Mouse (Mus musculus) hindlimb bud, embryonic 11.5 days (tissue): Measurements from ENCODE around the gene Dner.

Experiments
- DNase-seq: peaks from one replicate; pipeline ENCODE4 v3.0.0-alpha.2; 2012; ENCODE audit warnings: low read depth, low spot score; ENCODE audit errors: extremely low spot score

The Dner gene

DNA sequence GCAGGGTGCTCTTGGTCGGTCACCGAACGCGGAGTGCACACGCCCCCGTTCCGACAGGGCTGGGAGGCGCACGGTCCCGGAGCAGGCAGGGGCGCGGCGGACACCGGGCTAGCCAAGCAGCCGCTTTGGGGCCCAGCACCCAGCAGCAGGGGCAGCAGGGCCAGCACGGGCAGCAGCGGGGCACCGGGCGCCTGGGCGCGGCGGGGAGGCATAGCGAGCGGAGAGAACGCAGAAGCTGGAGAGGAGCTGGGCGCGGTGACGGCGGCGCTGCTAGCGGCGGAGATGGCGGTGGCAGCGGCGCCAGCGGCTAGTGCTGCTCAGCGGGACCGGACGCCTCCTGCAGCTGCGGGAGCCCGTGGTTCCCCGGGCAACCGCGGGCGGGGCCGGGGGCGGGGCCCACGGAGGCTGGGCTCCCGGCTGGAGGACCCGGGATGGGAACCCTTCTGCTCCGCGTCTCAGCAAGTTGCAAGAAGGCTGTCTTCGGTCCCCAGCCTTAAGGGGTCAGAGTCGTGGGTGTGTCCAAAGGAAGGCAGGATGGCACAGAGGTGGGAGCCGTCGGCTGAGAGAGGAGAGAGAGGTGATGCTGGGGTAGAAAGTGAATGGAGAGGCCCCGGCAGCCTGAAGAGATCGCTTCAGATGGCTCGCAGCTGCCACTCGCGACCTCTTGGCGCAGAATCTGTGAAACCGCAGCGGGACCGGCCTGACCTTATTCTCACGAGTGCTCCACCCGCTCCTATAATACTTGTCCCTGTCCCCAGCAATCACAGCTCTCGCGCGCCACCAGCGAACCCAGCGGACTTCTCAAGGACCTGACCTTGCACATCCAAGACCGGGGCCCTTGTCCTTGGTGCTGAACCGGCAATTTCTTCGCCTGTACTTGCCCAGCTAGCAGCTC, at the start of gene Dner:
Dner (minus strand) TSS at position 705 of the 895 bp plus-strand sequence.
- DNase-seq, result peak; percentile 69

- no peak for DNase-seq
Measured at GRCm38 (mm10) chr1:84742156-84742555, 46.1 kb upstream of the Dner start.

- DNase-seq, result no peak
Measured at GRCm38 (mm10) chr1:84740080-84740479, 44.1 kb upstream of the Dner start.

DNA sequence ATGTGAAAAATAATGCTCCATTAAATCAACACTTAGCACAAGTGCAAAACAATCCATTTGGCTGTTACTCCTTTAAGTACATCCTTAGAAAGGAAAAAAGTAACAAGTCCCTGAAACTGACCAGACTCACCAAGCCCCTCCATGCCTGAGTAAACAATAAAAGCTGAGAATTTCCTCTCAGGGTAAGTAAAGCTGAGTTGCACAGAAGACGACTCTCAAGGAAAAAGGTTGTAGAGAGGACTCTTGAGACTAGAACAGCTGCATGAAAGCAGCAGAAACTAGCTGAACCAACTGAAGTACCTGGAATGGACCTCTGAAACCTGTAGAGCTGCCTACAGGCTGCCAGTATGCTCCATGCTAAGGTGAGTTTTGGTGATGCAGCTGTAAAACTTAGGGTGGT, 41.1 kb upstream of the Dner start:
- no peak for DNase-seq

DNA sequence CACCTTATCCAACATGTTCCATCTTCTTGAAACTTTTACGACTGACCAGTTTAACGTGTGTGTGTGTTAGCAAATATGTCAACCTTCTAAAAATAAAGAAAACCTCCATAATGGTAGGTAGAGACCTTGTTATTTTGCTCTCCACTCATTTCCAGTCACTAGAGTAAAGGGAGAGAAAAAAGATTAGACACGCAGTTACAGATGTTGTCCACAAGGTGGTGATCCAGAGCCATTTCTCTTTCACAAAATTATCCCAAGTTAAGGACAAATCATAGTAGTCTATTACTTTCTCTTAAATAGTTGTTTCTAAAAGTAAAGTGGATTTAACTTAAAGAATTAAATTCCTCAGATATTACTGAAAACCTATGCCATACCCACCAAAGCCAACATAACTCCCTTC, 37.8 kb upstream of the Dner start:
- DNase-seq, result peak; percentile 12

- DNase-seq, result no peak
Measured at GRCm38 (mm10) chr1:84731763-84732162, 35.7 kb upstream of the Dner start.

GRCm38 (mm10) chr1:84722841-84723240, 26.8 kb upstream of the Dner start:
- DNase-seq, result no peak

GRCm38 (mm10) chr1:84722371-84722770, 26.4 kb upstream of the Dner start:
- DNase-seq, result no peak

GRCm38 (mm10) chr1:84721942-84722341, 25.9 kb upstream of the Dner start:
- DNase-seq, result no peak

DNA sequence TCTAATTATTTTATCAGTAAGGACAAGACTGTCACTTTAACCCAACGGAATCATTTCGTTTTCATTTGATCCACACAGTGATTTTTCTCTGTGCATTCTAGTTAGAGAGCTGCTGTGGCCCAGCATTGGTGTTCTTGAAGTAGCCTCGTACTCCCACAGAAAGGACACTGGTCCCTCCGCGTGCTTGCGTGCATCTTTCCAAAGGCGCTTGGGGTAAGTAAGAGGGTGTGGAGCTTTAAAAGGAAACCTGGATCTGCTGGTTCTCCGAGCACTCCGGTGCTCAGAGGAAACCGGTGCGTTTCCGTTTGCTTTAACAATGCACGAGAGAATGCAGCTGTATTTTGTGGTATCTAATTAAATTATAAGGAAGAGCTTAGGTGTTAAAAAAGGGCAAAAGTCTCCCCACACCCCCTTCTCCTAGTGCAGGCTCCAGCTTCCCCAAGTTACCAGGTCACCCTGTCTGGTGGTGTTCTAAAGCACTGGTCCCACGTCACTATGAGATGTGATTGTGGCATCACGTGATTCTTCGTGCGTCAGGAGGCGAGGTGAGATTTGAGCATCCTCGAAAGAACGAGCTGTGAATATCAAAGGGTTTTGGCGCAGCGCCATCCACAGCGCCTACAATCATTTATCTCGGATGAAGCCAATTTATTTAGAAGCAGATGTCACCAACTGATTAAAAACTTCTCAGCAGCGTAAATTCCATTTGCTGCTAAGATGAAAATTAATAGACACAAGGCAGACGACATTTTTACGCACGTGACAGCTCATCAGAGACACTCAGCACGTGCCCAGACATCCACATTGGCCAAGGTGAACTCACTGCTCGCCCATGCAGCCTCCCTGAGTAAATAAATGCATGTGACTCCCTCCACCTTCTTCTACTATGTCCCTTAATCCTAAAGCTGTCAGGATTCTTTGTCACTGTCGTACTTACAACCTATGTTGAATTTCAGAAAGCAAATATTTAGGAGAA, 14.1 kb upstream of the Dner start:
- DNase-seq, result no peak

DNA sequence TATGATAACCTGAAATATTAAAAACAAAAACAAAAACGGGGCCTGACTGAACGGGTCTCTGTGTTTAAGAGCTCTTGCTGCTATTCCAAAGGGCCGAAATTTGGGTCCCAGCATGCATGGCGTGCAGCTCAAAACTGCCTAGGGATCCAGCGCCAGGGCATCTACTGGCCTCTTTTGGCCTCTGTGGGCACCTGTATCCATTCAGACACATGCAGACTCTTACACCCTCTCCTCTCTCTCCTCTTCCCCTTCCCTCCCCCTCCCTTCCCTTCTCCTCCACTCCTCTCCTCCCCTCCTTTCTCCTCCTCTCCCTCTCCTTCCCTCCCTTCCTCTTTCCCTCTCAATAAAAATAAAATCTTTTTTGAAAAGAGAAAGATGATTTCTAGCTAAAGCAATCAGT, 13.4 kb upstream of the Dner start:
- DNase-seq, result no peak

GRCm38 (mm10) chr1:84700254-84700653, 4.2 kb upstream of the Dner start:
- no peak for DNase-seq

GRCm38 (mm10) chr1:84697136-84697535, 1.1 kb upstream of the Dner start:
- DNase-seq, result peak; percentile 20

DNA sequence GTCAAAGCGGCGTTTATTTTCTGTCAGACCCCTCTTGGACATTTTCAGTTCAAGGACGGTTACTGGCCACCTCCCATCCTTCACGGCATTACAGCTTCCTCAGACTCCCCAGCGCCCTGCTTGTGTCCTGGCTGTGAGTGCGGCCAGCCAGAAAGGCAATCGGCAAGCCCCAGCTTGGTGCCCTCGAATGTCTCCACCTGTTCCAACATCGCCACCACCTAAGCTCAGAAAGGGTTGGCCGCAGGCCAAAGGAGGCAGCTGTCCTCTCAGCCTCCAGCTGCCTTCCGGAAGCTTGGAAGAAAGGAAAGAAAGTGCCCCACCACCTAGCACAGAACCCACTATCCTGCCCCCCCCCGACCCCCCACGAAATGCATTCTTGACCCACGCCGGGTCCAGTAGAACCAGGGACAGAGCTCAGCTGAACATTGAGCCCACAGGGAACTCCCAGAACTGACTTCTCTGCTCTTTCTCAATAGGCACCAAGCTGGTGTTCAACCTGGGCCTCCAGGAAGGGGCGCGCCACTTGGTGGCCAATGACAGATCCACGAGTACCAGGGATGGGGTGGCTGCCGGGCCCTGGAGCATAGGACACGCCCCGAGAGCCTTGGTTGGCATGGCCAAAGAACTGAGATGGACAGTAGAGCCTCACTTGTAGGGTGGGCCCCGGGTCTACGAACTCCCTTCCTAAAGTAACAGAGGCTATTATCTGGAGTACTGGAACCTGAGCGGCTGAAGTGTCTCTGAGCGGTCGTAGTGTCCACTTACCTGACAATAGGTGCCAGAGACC, 1.1 kb downstream of the Dner start:
- no peak for DNase-seq

DNA sequence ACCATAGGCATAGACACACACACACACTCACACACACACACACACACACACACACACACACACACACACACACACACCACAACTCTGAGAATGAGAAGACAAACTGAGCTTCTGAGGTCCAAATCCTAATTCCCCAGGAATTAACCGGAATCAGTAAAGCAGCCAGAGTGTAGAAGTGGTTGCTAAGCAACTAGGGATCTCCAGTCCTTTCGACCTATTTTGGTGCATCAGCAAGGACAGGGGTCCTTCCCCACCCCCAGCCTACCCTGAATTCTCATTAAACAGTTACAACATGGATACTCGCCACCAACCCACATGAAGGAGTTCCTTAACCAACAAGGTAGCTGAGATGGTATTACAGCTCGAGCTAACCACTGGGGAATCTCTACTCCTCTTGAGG, 18.1 kb downstream of the Dner start:
- DNase-seq, result no peak

GRCm38 (mm10) chr1:84668100-84668846, 27.7 kb downstream of the Dner start:
- DNase-seq, result no peak

- DNase-seq, result no peak
Measured at GRCm38 (mm10) chr1:84667660-84668059, 28.4 kb downstream of the Dner start.

DNA sequence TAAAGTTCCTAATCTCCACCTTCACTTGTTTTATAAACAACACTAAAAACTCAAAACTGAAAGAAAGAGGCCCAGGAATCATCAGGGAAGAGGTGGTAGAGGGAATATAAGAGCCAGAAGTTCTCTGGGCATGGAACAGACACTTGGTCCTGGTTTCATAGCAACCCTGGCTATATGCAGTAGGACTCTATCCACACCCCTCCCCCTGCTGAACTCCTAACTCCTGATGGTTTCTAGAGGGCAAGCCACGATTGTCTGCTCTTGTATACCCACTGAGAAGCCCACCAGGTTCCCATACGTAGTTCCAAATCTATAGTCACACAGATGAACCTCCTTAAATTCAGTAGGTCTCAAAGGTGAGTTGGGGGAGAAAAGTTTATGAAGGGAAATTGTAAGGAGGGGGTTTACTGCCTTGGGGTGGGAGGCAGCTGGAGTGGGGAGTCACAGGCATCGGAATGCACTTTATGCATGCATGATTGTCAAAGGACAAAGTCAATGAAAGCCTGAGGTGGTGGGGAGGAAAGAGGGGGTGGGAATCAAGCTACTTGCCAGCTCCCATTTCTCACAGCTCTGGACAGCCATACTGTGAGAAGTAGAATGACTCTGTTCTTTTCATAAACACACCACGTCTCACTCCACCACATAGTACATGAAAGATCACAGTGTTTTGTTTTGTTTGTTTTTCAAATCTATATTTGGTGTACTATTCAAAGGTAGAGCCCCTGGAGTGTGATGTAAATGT, 31.5 kb downstream of the Dner start:
- DNase-seq, result no peak

DNA sequence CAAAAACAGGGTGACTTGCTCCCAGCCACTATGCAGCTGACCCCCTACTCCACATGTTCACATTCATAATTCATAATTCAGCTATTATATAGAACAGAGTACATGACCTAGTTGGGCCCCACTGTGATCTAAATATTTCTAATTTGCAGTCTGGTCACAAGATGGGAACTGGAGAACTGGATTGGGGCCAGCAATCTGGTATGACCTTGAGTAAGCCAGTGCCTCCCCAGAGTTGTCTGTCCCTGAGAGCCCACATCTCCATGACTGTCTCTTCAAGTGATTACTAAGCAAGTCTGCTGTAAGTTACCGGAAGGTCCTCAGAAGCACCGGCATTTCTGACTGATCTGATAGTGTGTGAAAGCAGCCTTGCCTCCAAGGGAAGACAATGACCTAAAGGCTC, 49.2 kb downstream of the Dner start:
- DNase-seq, result no peak

DNA sequence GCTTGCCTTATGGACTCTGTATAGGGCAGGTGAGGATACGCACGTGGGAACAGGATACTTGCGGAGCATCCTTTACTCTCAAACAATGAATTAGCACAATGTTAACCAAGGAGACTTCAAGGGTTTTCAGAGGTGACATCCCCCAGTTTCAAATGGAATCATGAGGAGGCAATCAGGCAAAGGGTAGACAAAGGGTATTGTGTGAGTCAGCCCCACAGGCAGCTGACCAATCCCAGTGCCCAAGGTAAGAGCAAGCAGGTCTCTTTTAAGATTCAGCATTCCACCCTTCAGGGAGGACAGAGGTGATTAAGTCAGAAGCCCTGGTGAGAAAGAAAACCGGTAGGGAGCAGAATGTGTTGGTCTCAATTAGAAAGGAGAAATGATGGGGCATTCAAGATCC, 55.6 kb downstream of the Dner start:
- no peak for DNase-seq
